17 mouse cellular contexts compared by ENCODE assay signal in genomic region chr16:33793846-33794791, GRCm38 (mm10). TPM values are rescaled to one million over a fixed set of nuclear protein-coding genes. Genes with fewer than 3 reads are reported as not detected.
DNase-seq lines count a peak whose midpoint lies in the region; ATAC-seq and TF ChIP-seq lines count a peak whose summit lies in the region.
"Had no signal": no experiment of that assay in that cellular context is flagged by ENCODE, and none has a peak within 500 bp of the region (broad histone marks: within the 10 kb centered on the region; RNA-seq: fewer than 3 reads in every experiment).

Muc13 (plus strand) TSS chr16:33794037.

- peak within 1 kb of the TSS; percentile 78 for H3K27ac ChIP-seq in intestine, postnatal 0 days (ENCODE audit: low read depth, low read length)
- no peak within 1 kb of the TSS for H3K27ac ChIP-seq in midbrain, embryonic 16.5 days (ENCODE audit: low read length)
- H3K27ac ChIP-seq: embryonic facial prominence, embryonic 10.5 days; gastrocnemius, adult 2 months; neural tube, embryonic 15.5 days had no signal

- H3K4me3 ChIP-seq in intestine, postnatal 0 days (ENCODE audit: low read depth, low read length): peak within 1 kb of the TSS; percentile 59
- H3K4me3 ChIP-seq in midbrain, embryonic 16.5 days (ENCODE audit: low read depth, low read length): no peak within 1 kb of the TSS
- H3K4me3 ChIP-seq: embryonic facial prominence, embryonic 10.5 days; erythroblast, embryonic 14.5 days; gastrocnemius, adult 2 months; neural tube, embryonic 15.5 days had no signal

- no peaks in the 10 kb centered on the region for H3K27me3 ChIP-seq in intestine, postnatal 0 days (replicated peaks; ENCODE audit: control insufficient read depth, insufficient read depth, low read length)
- no peaks in the 10 kb centered on the region for H3K27me3 ChIP-seq in midbrain, embryonic 16.5 days (ENCODE audit: control insufficient read depth, insufficient read depth, low read depth, low read length)
- H3K27me3 ChIP-seq: neural tube, embryonic 15.5 days had no signal

- peak; percentile 36 for ATAC-seq in activated CD4-positive, CD25-positive, alpha-beta regulatory T cell, adult 4 months
- peak; percentile 88 for ATAC-seq in intestine, postnatal 0 days
- no peak for ATAC-seq in midbrain, embryonic 16.5 days
- ATAC-seq: forebrain, postnatal 0 days had no signal

- WGBS in intestine, postnatal 0 days: 44% methylated on average over 10 of the region's 10 CpGs
- WGBS in midbrain, embryonic 16.5 days: 89% methylated on average over 10 of the region's 10 CpGs

- peak within 1 kb of the TSS; percentile 63 for H3K9ac ChIP-seq in intestine, postnatal 0 days (ENCODE audit: low read depth, low read length)
- H3K9ac ChIP-seq in midbrain, embryonic 16.5 days (ENCODE audit: low read depth, low read length): no peak within 1 kb of the TSS
- H3K9ac ChIP-seq: forebrain, postnatal 0 days; neural tube, embryonic 15.5 days had no signal

- TF ChIP-seq CTCF in intestine, postnatal 0 days (IDR thresholded peaks at IDR 0.05; ENCODE audit: low read depth): no peak

- peak; percentile 82 for DNase-seq in 416B (ENCODE audit: low read depth)
- peak; percentile 20 for DNase-seq in naive thymus-derived CD4-positive, alpha-beta T cell, adult 2 months (ENCODE audit: low read depth)
- no peak for DNase-seq in layer of hippocampus, postnatal 25 days (ENCODE audit: extremely low spot score in 1 of 2, low spot score in 1 of 2)
- no peak for DNase-seq in cerebellum, postnatal 14 days
- DNase-seq: adrenal gland, postnatal 14 days; cerebellum, adult 9-10 months; forebrain, postnatal 0 days; gastrocnemius, adult 2 months; kidney, postnatal 10 days; left cerebral cortex, postnatal 4 days had no signal

- no peaks in the 10 kb centered on the region for H3K9me3 ChIP-seq in intestine, postnatal 0 days (ENCODE audit: control insufficient read depth)
- no peaks in the 10 kb centered on the region for H3K9me3 ChIP-seq in midbrain, embryonic 16.5 days (replicated peaks; ENCODE audit: control insufficient read depth, low read length, poor library complexity, severe bottlenecking)
- H3K9me3 ChIP-seq: embryonic facial prominence, embryonic 10.5 days; neural tube, embryonic 15.5 days had no signal

- H3K4me2 ChIP-seq in intestine, postnatal 0 days (replicated peaks; ENCODE audit: low read depth): peak within 1 kb of the TSS; percentile 64
- no peak within 1 kb of the TSS for H3K4me2 ChIP-seq in midbrain, embryonic 16.5 days (ENCODE audit: low read length)
- H3K4me2 ChIP-seq: neural tube, embryonic 15.5 days had no signal

- H3K36me3 ChIP-seq in intestine, postnatal 0 days (ENCODE audit: control insufficient read depth, insufficient read depth): peaks cover 3% of the 10 kb centered on the region; the same call in 1 of the 2 replicates
- no peaks in the 10 kb centered on the region for H3K36me3 ChIP-seq in midbrain, embryonic 16.5 days (ENCODE audit: control insufficient read depth, insufficient read depth, low read length)
- H3K36me3 ChIP-seq: embryonic facial prominence, embryonic 10.5 days; neural tube, embryonic 15.5 days had no signal

- H3K4me1 ChIP-seq in intestine, postnatal 0 days (replicated peaks; ENCODE audit: control insufficient read depth, insufficient read depth, low read length): peaks cover 11% of the 10 kb centered on the region; the same call in 1 of the 2 replicates
- no peaks in the 10 kb centered on the region for H3K4me1 ChIP-seq in midbrain, embryonic 16.5 days (ENCODE audit: control insufficient read depth, insufficient read depth, low read length)
- H3K4me1 ChIP-seq: embryonic facial prominence, embryonic 10.5 days; neural tube, embryonic 15.5 days had no signal

RNA-seq across cellular contexts. Expression of gene Muc13, which starts in this region (rescaled TPM):
- 1 to 10 TPM in 1 of 2 experiments, under 1 TPM in 1; 0.41 to 1.3 TPM for polyA plus RNA-seq in activated CD4-positive, CD25-positive, alpha-beta regulatory T cell, adult 4 months (2017; shearing (Covaris generic))
- polyA plus RNA-seq in intestine, postnatal 0 days (2015; fragmentation: Nextera tagmentation; extraction: Ambion mirVana): 459 and 473 TPM in 2 replicates
- not detected for total RNA-seq in layer of hippocampus, postnatal 25 days (2021)
- polyA plus RNA-seq in midbrain, embryonic 16.5 days (2015; fragmentation: Nextera tagmentation; extraction: Ambion mirVana): not detected in 2 replicates
- total RNA-seq: forebrain, postnatal 0 days; gastrocnemius, adult 2 months; left cerebral cortex, postnatal 4 days had no signal
- polyA plus RNA-seq: erythroblast, embryonic 14.5 days; forebrain, postnatal 0 days; midbrain, postnatal 0 days; neural tube, embryonic 15.5 days had no signal

Comparison
In these comparisons a context has a peak if more than half of its experiments do, and no peak if none do; other contexts are left out.
1. RNA of gene Muc13 (polyA plus RNA-seq): 459 to 473 TPM in intestine, postnatal 0 days; 0.41 to 1.3 TPM in activated CD4-positive, CD25-positive, alpha-beta regulatory T cell, adult 4 months and not detected in midbrain, embryonic 16.5 days; every median in the first group is over 100 times any median in the second.
2. DNase-seq: peak in 416B (single experiment) and naive thymus-derived CD4-positive, alpha-beta T cell, adult 2 months (single experiment); none in layer of hippocampus, postnatal 25 days (0 of 2) and cerebellum, postnatal 14 days (0 of 2).